Mouse (Mus musculus) forebrain, embryonic 16.5 days (tissue): ENCODE measurements around the gene Padi4. TPM values are rescaled to one million over a fixed set of nuclear protein-coding genes. Genes with fewer than 3 reads are reported as not detected.

Experiments used
- ATAC-seq: fragments of 200-750 bp; cut with Nextera tagmentation; 2 replicates; pipeline ENCODE4 v1.8.0; 2017; ENCODE audit warnings: mild to moderate bottlenecking, moderate library complexity
- H3K27ac ChIP-seq: fragments of 300-500 bp; sonication (generic); 2 replicates; pipeline ENCODE4 v1.5.1; 2014; ENCODE audit warnings: low read length, control low read depth
- H3K27me3 ChIP-seq: fragments of 300-500 bp; sonication (generic); replicated peaks from 2 replicates; pipeline ENCODE4 v1.6.1; 2014; ENCODE audit warnings: low read length; ENCODE audit not compliant: control insufficient read depth, insufficient read depth
- H3K36me3 ChIP-seq: fragments of 300-500 bp; sonication (generic); 2 replicates; pipeline ENCODE4 v1.6.1; 2014; ENCODE audit not compliant: control insufficient read depth, insufficient read depth
- H3K4me1 ChIP-seq: fragments of 300-500 bp; sonication (generic); replicated peaks from 2 replicates; pipeline ENCODE4 v1.6.1; 2014; ENCODE audit warnings: low read length; ENCODE audit not compliant: control insufficient read depth, insufficient read depth
- H3K4me2 ChIP-seq: fragments of 300-500 bp; sonication (generic); 2 replicates; pipeline ENCODE4 v1.6.1; 2014; ENCODE audit warnings: mild to moderate bottlenecking, low read length, control low read depth
- H3K4me3 ChIP-seq: fragments of 300-500 bp; sonication (generic); replicated peaks from 2 replicates; pipeline ENCODE4 v1.5.1; 2014; ENCODE audit warnings: mild to moderate bottlenecking, low read length, control low read depth
- H3K9ac ChIP-seq: fragments of 300-500 bp; sonication (generic); replicated peaks from 2 replicates; pipeline ENCODE4 v1.6.1; 2014; ENCODE audit warnings: low read depth, low read length, control low read depth
- H3K9me3 ChIP-seq: fragments of 300-500 bp; sonication (generic); 2 replicates; pipeline ENCODE4 v1.6.1; 2016; ENCODE audit warnings: low read length; ENCODE audit not compliant: control insufficient read depth
- WGBS: fragments of 180-500 bp; shearing (Covaris S2); extraction: QIAGEN DNeasy Blood & Tissue Kit; methylation state at CpG from one replicate; pipeline ENCODE4 v1.1.7; 2014; 5-methylcytosine and 5-hydroxymethylcytosine counted together
- polyA plus RNA-seq: library from polyadenylated mRNA; unstranded; fragments of >200 nt; fragmentation: Nextera tagmentation; extraction: Ambion mirVana; gene quantifications from 2 replicates; pipeline ENCODE4 v1.2.1, GENCODE M21; 2015

Gene Padi4
- polyA plus RNA-seq, 1 experiment from 2014 or later = 0.24 TPM

DNA sequence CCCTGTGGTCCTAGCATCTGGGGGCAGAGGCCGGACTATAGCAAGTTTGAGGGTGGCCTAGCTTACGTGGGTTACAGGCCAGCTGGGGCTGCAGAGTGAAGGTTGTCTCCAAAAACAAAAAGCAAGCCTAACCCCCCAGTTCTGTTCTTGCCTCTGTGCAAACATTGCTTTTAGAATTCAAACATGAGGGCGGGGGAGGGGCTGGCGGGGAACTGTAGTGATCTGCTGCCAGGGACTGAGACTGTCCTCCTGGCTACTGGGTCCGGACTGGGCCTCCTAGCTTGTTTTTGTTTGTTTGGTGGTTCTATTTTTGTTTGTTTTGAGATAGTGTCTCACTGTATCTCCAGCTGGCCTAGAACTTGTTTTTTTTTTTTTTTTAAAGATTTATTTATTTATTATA is 59.5 kb downstream of the Padi4 start:
- no peak overlapping the region for H3K9ac ChIP-seq

DNA sequence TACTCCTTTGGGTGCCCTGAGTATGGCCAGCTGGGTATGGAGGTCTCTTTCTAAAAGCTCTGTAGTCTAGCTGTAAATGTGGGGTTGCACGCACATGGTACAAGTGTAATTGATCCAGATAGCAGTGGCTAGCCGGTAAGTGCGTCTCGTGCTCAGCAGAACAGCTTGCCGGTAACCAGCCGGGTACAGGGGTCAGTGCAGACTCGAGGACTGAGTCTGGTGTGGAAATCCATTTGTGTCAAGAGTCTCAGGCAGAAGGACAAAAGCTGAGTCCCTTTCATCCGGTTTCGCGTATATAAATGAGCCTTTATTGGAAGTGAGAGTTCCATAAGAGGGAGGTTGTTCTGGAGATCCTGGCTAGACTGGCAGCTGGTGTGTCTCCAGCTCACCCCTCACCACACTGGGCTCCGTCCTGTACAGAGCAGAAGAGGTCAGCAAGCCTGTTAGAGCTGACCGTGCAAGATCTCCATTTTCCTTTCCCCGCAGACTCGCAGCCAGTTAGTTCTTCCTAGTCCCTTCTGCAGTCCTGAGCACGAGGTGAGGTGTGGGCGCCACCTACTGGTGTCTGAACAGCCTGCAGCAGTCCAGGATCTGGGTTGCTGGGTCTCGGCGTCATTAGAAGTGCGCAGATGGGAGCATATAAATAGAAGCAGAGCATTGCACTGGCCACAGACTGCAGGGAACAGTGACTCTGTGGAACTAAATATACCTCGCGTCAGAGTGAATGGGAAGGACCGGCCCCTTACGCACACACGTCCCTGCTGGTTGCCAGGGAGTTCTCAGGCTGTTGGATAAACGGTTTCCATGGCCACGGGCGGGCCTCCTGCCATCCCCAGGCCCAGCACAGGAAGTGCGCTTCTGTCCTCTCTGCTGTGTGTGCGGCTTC is 60.3 kb downstream of the Padi4 start:
- H3K9ac ChIP-seq = peak overlapping the region; percentile 26
- H3K4me2 ChIP-seq = no peak overlapping the region; the same call in 1 of the 2 replicates
- H3K4me1 ChIP-seq = peaks cover 18% of the 10 kb centered on the region
- peak overlapping the region; percentile 49 for H3K27ac ChIP-seq
- no peaks in the 10 kb centered on the region for H3K9me3 ChIP-seq
- no peak overlapping the region for H3K4me3 ChIP-seq
- 26% methylated on average over 29 of the region's 29 CpGs for WGBS
- no peaks in the 10 kb centered on the region for H3K27me3 ChIP-seq
- peak; percentile 92 for ATAC-seq
- H3K36me3 ChIP-seq = peaks cover 49% of the 10 kb centered on the region

More for the DNA sequence above, 59.5 kb downstream of the Padi4 start:
- Histone ChIP-seq H3K27ac (peak overlapping the region; percentile 49; the same call in 1 of the 2 replicates), H3K4me2 (no peak overlapping the region), H3K4me1 (peaks cover 18% of the 10 kb centered on the region), H3K36me3 (peaks cover 52% of the 10 kb centered on the region), H3K27me3 (no peaks in the 10 kb centered on the region), H3K9me3 (no peaks in the 10 kb centered on the region), H3K4me3 (no peak overlapping the region)
- no peak for ATAC-seq
- 75% methylated on average over 5 of the region's 5 CpGs for WGBS

DNA sequence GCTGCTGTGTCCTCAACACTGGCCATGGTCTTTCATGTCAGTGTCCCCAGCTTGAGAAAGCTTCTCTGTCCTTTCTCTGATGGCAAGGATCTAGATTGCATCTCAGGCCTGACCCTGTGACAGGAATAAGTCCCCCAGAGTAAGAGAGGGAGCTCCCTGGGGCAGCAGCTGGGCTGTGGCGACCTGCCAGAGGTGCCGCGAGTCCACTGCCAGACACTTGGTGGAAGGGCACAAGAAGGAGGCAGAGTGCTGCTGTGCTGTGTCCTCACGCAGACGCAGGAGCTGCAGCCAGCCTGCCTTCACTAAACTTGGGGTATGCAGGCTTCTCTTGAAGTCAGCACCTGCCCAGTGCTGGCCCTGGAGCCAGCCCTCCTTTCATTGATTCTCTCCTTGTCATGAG is 62.7 kb downstream of the Padi4 start:
- Histone ChIP-seq H3K4me2 (no peak overlapping the region), H3K27ac (no peak overlapping the region), H3K9me3 (no peaks in the 10 kb centered on the region), H3K36me3 (peaks cover 34% of the 10 kb centered on the region), H3K4me1 (peaks cover 24% of the 10 kb centered on the region), H3K27me3 (no peaks in the 10 kb centered on the region), H3K4me3 (no peak overlapping the region), H3K9ac (no peak overlapping the region)
- 72% methylated on average over 5 of the region's 5 CpGs for WGBS
- no peak for ATAC-seq

DNA sequence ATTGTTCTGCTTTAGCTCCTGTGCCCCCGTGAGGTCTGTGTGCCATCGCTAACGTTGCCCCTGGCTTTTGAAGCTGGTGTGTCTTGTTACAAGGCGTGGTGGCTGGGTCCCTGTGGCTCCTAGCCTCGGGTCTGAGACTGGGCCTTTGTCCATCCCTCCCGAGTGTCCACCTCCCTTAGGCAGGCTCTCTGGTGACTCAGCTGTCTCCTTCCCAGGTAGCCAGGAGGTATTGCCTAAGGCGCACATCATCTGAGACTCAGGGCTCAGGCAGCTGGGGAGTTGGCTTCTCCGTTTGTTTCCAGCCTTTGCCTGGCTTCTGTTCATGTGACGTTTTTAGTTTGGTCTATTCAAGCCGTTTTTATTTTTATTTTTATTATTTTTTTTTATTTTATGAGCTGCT is 63.3 kb downstream of the Padi4 start:
- H3K27me3 ChIP-seq = no peaks in the 10 kb centered on the region
- ATAC-seq = no peak
- H3K9ac ChIP-seq = no peak overlapping the region
- H3K4me3 ChIP-seq = no peak overlapping the region
- H3K9me3 ChIP-seq = no peaks in the 10 kb centered on the region
- peaks cover 28% of the 10 kb centered on the region for H3K4me1 ChIP-seq
- H3K27ac ChIP-seq = no peak overlapping the region; the same call in 1 of the 2 replicates
- peaks cover 30% of the 10 kb centered on the region for H3K36me3 ChIP-seq
- 78% methylated on average over 10 of the region's 10 CpGs for WGBS
- H3K4me2 ChIP-seq = no peak overlapping the region

DNA sequence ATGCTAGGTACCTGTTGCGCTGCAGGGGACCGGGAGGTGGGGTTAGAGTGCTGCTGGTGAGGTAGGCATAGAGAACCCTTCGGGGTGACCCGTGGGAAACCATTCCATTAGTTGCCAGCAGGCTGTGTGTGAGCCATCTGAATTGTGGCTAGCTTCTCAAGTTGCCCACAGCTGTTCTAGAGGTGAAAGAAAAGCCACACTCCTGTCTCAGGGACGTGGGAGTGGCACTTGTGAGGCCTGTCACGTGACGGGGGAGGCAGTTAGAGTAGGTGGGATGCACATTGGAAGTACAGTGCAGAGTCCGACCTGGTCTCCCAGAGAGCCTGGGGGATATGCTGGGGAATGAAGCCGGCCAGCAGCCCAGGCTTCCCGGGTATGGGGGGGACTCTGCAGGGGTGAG is 64.4 kb downstream of the Padi4 start:
- no peaks in the 10 kb centered on the region for H3K9me3 ChIP-seq
- no peak overlapping the region for H3K9ac ChIP-seq
- H3K27me3 ChIP-seq = no peaks in the 10 kb centered on the region
- peaks cover 25% of the 10 kb centered on the region; the same call in 1 of the 2 replicates for H3K36me3 ChIP-seq
- no peak overlapping the region for H3K4me2 ChIP-seq
- 82% methylated on average over 10 of the region's 10 CpGs for WGBS
- H3K4me3 ChIP-seq = no peak overlapping the region
- ATAC-seq = no peak
- no peak overlapping the region for H3K27ac ChIP-seq
- peaks cover 31% of the 10 kb centered on the region for H3K4me1 ChIP-seq

DNA sequence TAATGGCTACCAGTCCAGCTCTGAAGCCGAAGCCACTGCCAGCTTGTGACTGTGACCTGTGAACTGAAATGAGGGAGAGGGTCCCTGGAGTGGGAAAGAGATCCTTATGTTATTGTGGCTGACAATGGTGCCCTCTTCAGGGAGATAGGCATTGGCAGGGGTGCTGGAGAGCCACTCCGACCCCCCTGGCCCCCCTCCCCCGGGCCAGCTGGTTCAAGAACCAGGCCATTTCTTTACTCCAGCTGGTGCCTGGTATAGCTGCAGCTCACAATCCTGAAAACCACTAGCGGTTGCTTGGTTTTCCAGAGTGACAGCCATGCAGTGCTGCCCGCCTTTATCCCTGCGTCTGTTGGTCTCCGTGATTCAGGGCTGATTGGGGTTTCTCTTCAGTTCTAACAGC is 64.9 kb downstream of the Padi4 start:
- 77% methylated on average over 7 of the region's 7 CpGs for WGBS
- Histone ChIP-seq H3K27me3 (no peaks in the 10 kb centered on the region), H3K9me3 (no peaks in the 10 kb centered on the region), H3K4me1 (peaks cover 31% of the 10 kb centered on the region), H3K4me3 (no peak overlapping the region), H3K36me3 (peaks cover 21% of the 10 kb centered on the region; the same call in 1 of the 2 replicates), H3K27ac (no peak overlapping the region), H3K4me2 (no peak overlapping the region), H3K9ac (no peak overlapping the region)
- ATAC-seq = no peak

DNA sequence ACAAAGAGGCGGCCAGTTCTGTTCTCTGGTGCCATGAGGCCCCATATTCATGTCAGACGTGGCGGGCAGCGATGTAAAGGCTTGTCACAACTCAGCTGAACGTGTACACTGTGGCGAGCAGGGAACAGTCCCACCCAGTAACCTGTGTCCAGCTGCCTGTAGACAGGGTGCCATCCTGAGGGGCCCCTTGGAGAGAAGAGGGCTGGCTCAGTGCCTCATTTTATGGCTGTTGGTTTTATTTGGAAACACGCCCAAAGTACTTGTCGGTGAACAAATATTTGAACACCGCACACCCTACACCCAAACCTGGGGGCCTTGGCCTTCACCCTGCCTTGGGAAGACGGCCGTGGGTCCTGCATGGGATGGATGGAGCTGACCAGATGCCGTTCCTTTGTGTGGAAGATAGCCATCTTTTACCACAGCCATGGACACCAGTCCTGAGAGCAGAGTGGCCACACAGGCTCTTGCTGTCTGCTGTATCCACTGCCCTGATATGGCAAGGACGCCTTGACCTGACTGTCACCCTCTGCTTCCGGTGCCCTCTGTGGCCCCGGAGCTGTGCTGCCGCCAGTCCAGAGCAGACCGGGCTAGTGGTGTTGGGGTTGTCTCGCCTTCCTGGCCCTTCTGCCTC is 65.6 kb downstream of the Padi4 start:
- Histone ChIP-seq H3K27me3 (no peaks in the 10 kb centered on the region), H3K4me3 (no peak overlapping the region), H3K27ac (no peak overlapping the region), H3K9me3 (no peaks in the 10 kb centered on the region), H3K36me3 (peaks cover 20% of the 10 kb centered on the region; the same call in 1 of the 2 replicates), H3K9ac (no peak overlapping the region), H3K4me2 (no peak overlapping the region), H3K4me1 (peaks cover 31% of the 10 kb centered on the region)
- 83% methylated on average over 18 of the region's 18 CpGs for WGBS
- ATAC-seq = no peak

DNA sequence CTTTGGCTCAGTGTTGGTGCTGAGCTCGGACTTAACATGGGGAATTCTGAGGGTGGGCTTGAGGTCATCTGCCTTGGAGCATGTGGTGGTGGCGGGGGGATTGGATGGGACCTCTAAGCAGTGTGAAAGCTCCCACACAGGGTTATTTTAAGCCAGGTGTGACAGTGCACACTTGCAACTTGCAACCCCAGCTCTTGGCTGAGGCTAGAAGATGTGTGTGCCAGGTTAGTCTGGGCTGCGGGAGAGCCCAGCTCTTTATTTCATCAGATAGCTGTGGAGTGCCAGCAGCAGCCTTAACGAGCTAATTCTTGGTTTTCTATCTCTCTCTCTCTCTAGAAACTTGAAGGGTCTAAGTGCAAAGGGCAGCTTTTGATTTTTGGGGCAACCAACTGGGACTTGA is 66.4 kb downstream of the Padi4 start:
- Histone ChIP-seq H3K36me3 (peaks cover 18% of the 10 kb centered on the region; the same call in 1 of the 2 replicates), H3K4me1 (peaks cover 32% of the 10 kb centered on the region), H3K4me2 (no peak overlapping the region), H3K4me3 (no peak overlapping the region), H3K9ac (no peak overlapping the region), H3K27me3 (no peaks in the 10 kb centered on the region), H3K27ac (no peak overlapping the region), H3K9me3 (no peaks in the 10 kb centered on the region)
- no peak for ATAC-seq
- 51% methylated on average over 4 of the region's 4 CpGs for WGBS

DNA sequence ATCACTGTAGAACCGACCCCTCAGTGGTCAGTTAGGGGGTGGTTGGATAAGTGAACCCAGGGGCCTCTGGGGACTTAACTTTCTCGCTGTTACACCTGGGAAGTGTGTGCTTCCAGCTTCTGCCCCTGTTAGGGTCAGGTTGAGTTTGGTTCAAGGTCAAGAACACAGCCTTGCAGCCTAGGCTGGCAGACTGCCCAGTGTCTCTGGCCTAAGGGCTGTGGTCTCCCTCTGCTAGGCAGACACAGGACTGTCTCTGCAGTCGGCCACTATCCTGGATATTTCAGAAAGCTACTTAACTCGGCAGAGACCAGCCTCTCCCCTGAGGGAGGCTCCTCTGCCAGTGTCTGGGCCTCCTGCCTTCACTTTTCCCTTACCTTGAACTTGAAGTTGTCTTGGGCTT is 69.9 kb downstream of the Padi4 start:
- Histone ChIP-seq H3K4me1 (peaks cover 46% of the 10 kb centered on the region), H3K27ac (no peak overlapping the region), H3K4me3 (peak overlapping the region; percentile 87; the same call in 1 of the 2 replicates), H3K4me2 (peak overlapping the region; percentile 81), H3K36me3 (peaks cover 2% of the 10 kb centered on the region; the same call in 1 of the 2 replicates), H3K9me3 (no peaks in the 10 kb centered on the region), H3K9ac (no peak overlapping the region; the same call in 1 of the 2 replicates), H3K27me3 (peaks cover 8% of the 10 kb centered on the region)
- WGBS = 20% methylated on average over 4 of the region's 4 CpGs
- ATAC-seq = no peak
